Mouse (Mus musculus): ENCODE data around the gene Zfp704. TPM values are rescaled to one million over a fixed set of nuclear protein-coding genes. Genes with fewer than 3 reads are reported as not detected.

Zfp704 gene
- polyA plus RNA-seq, 1 experiment from 2014 or later = 1.2 TPM

- 51% methylated on average over 2 of the region's 2 CpGs for WGBS (ENCODE audit: insufficient replicate concordance)
- ATAC-seq (ENCODE audit: low read depth) (peak; percentile 49; the same call in 1 of the 2 replicates), DNase-seq (peak; percentile 24)
These were observed 16.1 kb downstream of the Zfp704 start for GRCm38 (mm10) chr3:9593832-9594231.

DNA sequence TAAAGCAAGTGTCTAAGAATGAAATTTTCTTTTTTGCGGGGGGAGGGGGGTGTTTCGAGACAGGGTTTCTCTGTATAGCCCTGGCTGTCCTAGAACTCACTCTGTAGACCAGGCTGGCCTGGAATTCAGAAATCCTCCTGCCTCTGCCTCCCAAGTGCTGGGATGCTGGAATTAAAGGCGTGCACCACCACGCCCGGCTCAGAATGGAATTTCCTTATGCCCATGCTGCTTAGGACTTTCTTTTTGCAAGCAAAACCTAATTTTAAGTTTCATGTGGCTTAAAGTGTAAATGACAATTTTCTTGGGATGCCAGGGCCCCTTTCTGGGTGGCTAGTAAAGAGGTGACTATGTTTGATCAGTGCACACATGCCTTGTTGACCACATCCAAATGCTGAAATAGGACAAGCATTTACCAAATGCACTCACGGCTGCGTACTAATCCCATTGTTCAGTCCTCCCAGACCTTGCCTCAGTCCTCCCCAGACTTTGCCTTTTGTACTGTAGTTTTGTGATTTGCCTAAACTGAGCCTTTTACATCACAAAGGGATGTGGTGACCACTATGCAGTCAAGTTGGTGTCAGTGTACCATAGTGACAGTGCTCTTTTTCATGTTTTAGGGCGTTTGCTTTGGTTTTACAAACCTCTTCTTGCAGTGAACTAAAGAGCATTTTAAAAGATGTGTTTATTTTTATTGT is 18.3 kb downstream of the Zfp704 start:
- H3K4me3 ChIP-seq (replicated peaks) = no peak overlapping the region
- no peak for ATAC-seq (ENCODE audit: low read depth)

More at GRCm38 (mm10) chr3:9593832-9594231, 16.1 kb downstream of the Zfp704 start:
- H3K4me2 ChIP-seq = no peak overlapping the region
- no peaks in the 10 kb centered on the region for H3K9me3 ChIP-seq (replicated peaks)
- H3K4me1 ChIP-seq (replicated peaks) = peaks cover 26% of the 10 kb centered on the region
- no peak overlapping the region for H3K27ac ChIP-seq
- no peaks in the 10 kb centered on the region for H3K27me3 ChIP-seq
- H3K36me3 ChIP-seq = no peaks in the 10 kb centered on the region
- no peak overlapping the region for H3K4me3 ChIP-seq (replicated peaks)
- H3K9ac ChIP-seq = no peak overlapping the region

GRCm38 (mm10) chr3:9588635-9589034 is 21.2 kb downstream of the Zfp704 start:
- H3K4me2 ChIP-seq = no peak overlapping the region
- H3K4me1 ChIP-seq (replicated peaks) = peaks cover 28% of the 10 kb centered on the region
- 0 out of 2 replicates have a peak, but pooled peaks cover 3% of the 10 kb centered on the region for H3K36me3 ChIP-seq
- H3K27ac ChIP-seq = no peak overlapping the region
- no peak for DNase-seq
- WGBS (ENCODE audit: insufficient replicate concordance) = 81% methylated on average over 4 of the region's 4 CpGs
- no peaks in the 10 kb centered on the region for H3K27me3 ChIP-seq
- no peak overlapping the region for H3K9ac ChIP-seq
- ATAC-seq (ENCODE audit: low read depth) = no peak
- H3K9me3 ChIP-seq (replicated peaks) = no peaks in the 10 kb centered on the region
- no peak overlapping the region for H3K4me3 ChIP-seq (replicated peaks)

More for the DNA sequence above, 18.3 kb downstream of the Zfp704 start:
- H3K4me1 ChIP-seq (replicated peaks) = peaks cover 12% of the 10 kb centered on the region; the same call in 1 of the 2 replicates
- H3K4me2 ChIP-seq = no peak overlapping the region
- no peak overlapping the region for H3K9ac ChIP-seq
- no peaks in the 10 kb centered on the region for H3K27me3 ChIP-seq
- no peak for DNase-seq
- H3K27ac ChIP-seq = no peak overlapping the region
- H3K36me3 ChIP-seq = 0 out of 2 replicates have a peak, but pooled peaks cover under 1% of the 10 kb centered on the region
- no peaks in the 10 kb centered on the region for H3K9me3 ChIP-seq (replicated peaks)
- 90% methylated on average over 8 of the region's 8 CpGs for WGBS (ENCODE audit: insufficient replicate concordance)

DNA sequence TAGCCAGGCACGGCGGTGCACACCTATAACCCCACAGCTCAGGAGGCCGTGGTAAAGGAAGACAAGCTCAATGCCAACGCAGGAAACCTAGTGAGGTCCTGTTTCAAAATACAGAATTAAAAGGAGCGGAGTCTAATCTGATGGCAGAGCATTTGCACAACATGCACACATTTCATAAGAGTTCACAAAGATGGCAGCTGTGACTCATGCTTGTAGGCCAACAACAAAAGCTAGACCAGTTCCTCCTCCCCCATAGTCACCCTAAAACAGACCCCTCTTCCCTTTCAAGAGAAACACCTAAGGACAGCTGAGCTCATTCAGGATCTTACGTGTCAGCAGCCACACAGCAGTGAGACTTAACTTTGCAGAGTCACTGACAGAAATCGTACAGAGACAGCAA is 22.6 kb downstream of the Zfp704 start:
- peaks cover 41% of the 10 kb centered on the region for H3K4me1 ChIP-seq (replicated peaks)
- ATAC-seq (ENCODE audit: low read depth) (no peak), DNase-seq (no peak)
- WGBS (ENCODE audit: insufficient replicate concordance) = 85% methylated on average over 7 of the region's 7 CpGs
- 0 out of 2 replicates have a peak, but pooled peaks cover 3% of the 10 kb centered on the region for H3K36me3 ChIP-seq
- no peaks in the 10 kb centered on the region for H3K27me3 ChIP-seq
- no peaks in the 10 kb centered on the region for H3K9me3 ChIP-seq (replicated peaks)
- no peak overlapping the region for H3K9ac ChIP-seq
- H3K4me3 ChIP-seq (replicated peaks) = no peak overlapping the region
- H3K27ac ChIP-seq = no peak overlapping the region
- no peak overlapping the region for H3K4me2 ChIP-seq

- 34% methylated on average over 2 of the region's 2 CpGs for WGBS (ENCODE audit: insufficient replicate concordance)
- 0 out of 2 replicates have a peak, but pooled peaks cover 3% of the 10 kb centered on the region for H3K36me3 ChIP-seq
- peak; percentile 73 for ATAC-seq (ENCODE audit: low read depth)
- peak overlapping the region; percentile 47 for H3K9ac ChIP-seq
- H3K27me3 ChIP-seq = no peaks in the 10 kb centered on the region
- H3K27ac ChIP-seq = peak overlapping the region; percentile 69
- peak; percentile 51 for DNase-seq
- peak overlapping the region; percentile 27 for H3K4me2 ChIP-seq
- peaks cover 70% of the 10 kb centered on the region for H3K4me1 ChIP-seq (replicated peaks)
- H3K4me3 ChIP-seq (replicated peaks) = no peak overlapping the region
- H3K9me3 ChIP-seq (replicated peaks) = no peaks in the 10 kb centered on the region
These were observed 26.4 kb downstream of the Zfp704 start for GRCm38 (mm10) chr3:9583516-9583915.

DNA sequence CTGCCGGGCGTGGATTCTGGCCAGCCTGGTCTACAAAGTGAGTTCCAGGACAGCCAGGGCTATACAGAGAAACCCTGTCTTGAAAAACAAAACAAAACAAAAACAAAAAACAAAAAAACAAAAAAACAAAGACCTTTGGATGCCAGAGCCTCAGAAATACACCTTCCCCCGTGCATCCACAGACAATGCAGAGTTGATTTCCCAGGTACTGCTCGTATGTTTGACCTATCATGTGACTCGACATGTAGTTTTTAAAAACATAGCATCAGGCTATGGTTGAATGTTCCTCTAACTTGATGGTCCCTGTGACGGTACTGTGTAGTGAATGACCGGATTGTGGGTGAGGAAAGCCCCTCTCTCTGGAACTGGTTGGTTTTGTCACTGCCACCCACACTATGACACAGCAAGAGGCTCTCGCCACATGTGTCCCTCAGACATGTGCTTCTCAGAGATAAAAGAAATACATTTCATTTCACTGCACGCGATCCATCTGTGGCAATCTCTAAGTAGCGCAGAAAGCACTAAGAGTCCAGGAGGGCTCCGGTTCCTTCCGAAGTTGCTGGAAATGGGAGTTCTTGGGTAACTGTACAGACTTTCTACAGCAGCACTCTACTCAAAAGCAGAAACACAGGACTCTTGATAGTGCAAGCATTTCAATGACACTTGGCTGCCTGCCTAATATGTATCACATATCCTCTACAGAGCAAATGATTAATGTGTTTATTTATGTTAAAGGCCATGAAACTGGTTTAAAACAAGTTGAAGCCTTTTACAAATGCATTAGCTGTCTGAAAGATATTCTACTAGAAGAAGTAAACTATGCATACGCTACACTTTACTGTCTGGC is 28.7 kb downstream of the Zfp704 start:
- H3K4me2 ChIP-seq = peak overlapping the region; percentile 51
- ATAC-seq (ENCODE audit: low read depth) (peak; percentile 94), DNase-seq (peak; percentile 76)
- no peaks in the 10 kb centered on the region for H3K36me3 ChIP-seq
- peak overlapping the region; percentile 58 for H3K9ac ChIP-seq
- H3K4me3 ChIP-seq (replicated peaks) = peak overlapping the region; percentile 25
- H3K4me1 ChIP-seq (replicated peaks) = peaks cover 85% of the 10 kb centered on the region
- H3K27me3 ChIP-seq = no peaks in the 10 kb centered on the region
- H3K9me3 ChIP-seq (replicated peaks) = no peaks in the 10 kb centered on the region
- peak overlapping the region; percentile 95 for H3K27ac ChIP-seq
- WGBS (ENCODE audit: insufficient replicate concordance) = 41% methylated on average over 14 of the region's 14 CpGs

DNA sequence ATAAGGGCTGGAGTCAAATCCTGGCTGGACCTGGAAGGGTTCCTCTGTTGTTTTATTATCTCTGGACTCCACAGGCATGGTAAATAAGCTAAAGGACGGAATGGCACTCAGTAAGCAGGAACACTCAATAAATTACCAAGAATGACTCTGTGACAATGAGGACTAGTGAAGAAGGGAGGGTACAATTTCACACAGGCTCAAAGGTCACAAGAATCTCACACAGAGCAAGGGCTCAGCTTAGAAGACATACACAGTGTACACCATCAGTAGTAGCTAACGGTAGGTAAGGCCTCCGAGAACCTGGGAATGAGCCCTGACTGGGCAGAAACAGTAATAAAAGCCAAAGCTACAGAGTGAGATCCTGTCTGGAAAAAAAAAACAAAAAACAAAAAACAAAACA is 29.8 kb downstream of the Zfp704 start:
- Histone ChIP-seq H3K36me3 (no peaks in the 10 kb centered on the region), H3K9ac (0 out of 2 replicates have a peak overlapping the region, but pooled peaks have one; percentile 8), H3K4me3 (replicated peaks) (no peak overlapping the region), H3K4me2 (no peak overlapping the region), H3K27ac (peak overlapping the region; percentile 95), H3K4me1 (replicated peaks) (peaks cover 87% of the 10 kb centered on the region), H3K27me3 (no peaks in the 10 kb centered on the region), H3K9me3 (replicated peaks) (no peaks in the 10 kb centered on the region)
- DNase-seq (no peak), ATAC-seq (ENCODE audit: low read depth) (no peak)
- 81% methylated on average over 3 of the region's 3 CpGs for WGBS (ENCODE audit: insufficient replicate concordance)

GRCm38 (mm10) chr3:9579028-9579643 is 30.7 kb downstream of the Zfp704 start:
- Histone ChIP-seq H3K36me3 (no peaks in the 10 kb centered on the region), H3K9ac (no peak overlapping the region), H3K27ac (peak overlapping the region; percentile 95), H3K4me1 (replicated peaks) (peaks cover 88% of the 10 kb centered on the region), H3K27me3 (no peaks in the 10 kb centered on the region), H3K4me2 (no peak overlapping the region), H3K4me3 (replicated peaks) (no peak overlapping the region), H3K9me3 (replicated peaks) (no peaks in the 10 kb centered on the region)
- 70% methylated on average over 4 of the region's 4 CpGs for WGBS (ENCODE audit: insufficient replicate concordance)
- no peak for DNase-seq
- ATAC-seq (ENCODE audit: low read depth) = no peak

DNA sequence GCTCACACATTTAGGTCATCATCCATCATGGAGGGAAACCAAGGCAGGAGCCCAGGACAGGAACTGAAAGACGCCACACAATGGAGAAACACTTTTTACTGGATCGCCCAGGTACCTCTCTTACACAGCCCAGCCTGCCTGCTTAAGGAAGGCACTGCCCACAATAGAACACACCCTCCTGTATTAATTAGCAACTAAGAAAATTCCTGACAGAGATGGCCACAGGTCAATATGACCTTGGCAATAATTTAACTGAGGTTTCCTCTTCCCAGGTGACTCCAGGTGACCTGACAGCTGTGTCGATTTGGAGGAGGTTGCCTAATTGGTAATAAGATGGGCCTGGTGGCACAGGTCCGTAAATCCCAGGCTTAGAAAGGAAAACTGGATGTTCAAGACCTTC is 33.0 kb downstream of the Zfp704 start:
- DNase-seq (no peak), ATAC-seq (ENCODE audit: low read depth) (no peak)
- no peak overlapping the region for H3K4me2 ChIP-seq
- no peak overlapping the region for H3K4me3 ChIP-seq (replicated peaks)
- peaks cover 87% of the 10 kb centered on the region for H3K4me1 ChIP-seq (replicated peaks)
- 0 out of 2 replicates have a peak overlapping the region, but pooled peaks have one; percentile 20 for H3K27ac ChIP-seq
- no peaks in the 10 kb centered on the region for H3K36me3 ChIP-seq
- H3K27me3 ChIP-seq = no peaks in the 10 kb centered on the region
- H3K9me3 ChIP-seq (replicated peaks) = no peaks in the 10 kb centered on the region
- H3K9ac ChIP-seq = no peak overlapping the region
- 87% methylated on average over 4 of the region's 4 CpGs for WGBS (ENCODE audit: insufficient replicate concordance)

- peak overlapping the region; percentile 77 for H3K27ac ChIP-seq
- H3K27me3 ChIP-seq = no peaks in the 10 kb centered on the region
- no peaks in the 10 kb centered on the region for H3K36me3 ChIP-seq
- peak overlapping the region; percentile 15 for H3K4me2 ChIP-seq
- H3K4me3 ChIP-seq (replicated peaks) = no peak overlapping the region
- peaks cover 74% of the 10 kb centered on the region for H3K4me1 ChIP-seq (replicated peaks)
- no peak for DNase-seq
- WGBS (ENCODE audit: insufficient replicate concordance) = 54% methylated on average over 8 of the region's 8 CpGs
- no peaks in the 10 kb centered on the region for H3K9me3 ChIP-seq (replicated peaks)
- no peak overlapping the region for H3K9ac ChIP-seq
- ATAC-seq (ENCODE audit: low read depth) = peak; percentile 47
These were observed 35.6 kb downstream of the Zfp704 start for GRCm38 (mm10) chr3:9574305-9574704.

GRCm38 (mm10) chr3:9573581-9573980 is 36.3 kb downstream of the Zfp704 start:
- DNase-seq (peak; percentile 33), ATAC-seq (ENCODE audit: low read depth) (peak; percentile 73)
- no peaks in the 10 kb centered on the region for H3K9me3 ChIP-seq (replicated peaks)
- peaks cover 69% of the 10 kb centered on the region for H3K4me1 ChIP-seq (replicated peaks)
- H3K4me2 ChIP-seq = 0 out of 2 replicates have a peak overlapping the region, but pooled peaks have one; percentile 8
- H3K36me3 ChIP-seq = no peaks in the 10 kb centered on the region
- no peak overlapping the region for H3K4me3 ChIP-seq (replicated peaks)
- peak overlapping the region; percentile 76 for H3K27ac ChIP-seq
- 26% methylated on average over 6 of the region's 6 CpGs for WGBS (ENCODE audit: insufficient replicate concordance)
- H3K9ac ChIP-seq = no peak overlapping the region
- no peaks in the 10 kb centered on the region for H3K27me3 ChIP-seq
